Mouse (Mus musculus): ENCODE measurements around the gene Bax. TPM values are rescaled to one million over a fixed set of nuclear protein-coding genes. Genes with fewer than 3 reads are reported as not detected.

The Bax gene
- total and polyA plus RNA-seq, 3 experiments: 195 to 273 (median 233) TPM

GRCm38 (mm10) chr7:45492225-45492844 is 25.6 kb upstream of the Bax start:
- TF ChIP-seq EP300 (IDR thresholded peaks at IDR 0.05; ENCODE audit: low read length): no peak
- no peak for TF ChIP-seq USF2 (conservative IDR thresholded peaks at IDR 0.05; ENCODE audit: low read depth, low read length)
- TF ChIP-seq GABPA (IDR thresholded peaks at IDR 0.05; ENCODE audit: insufficient replicate concordance, low read depth, low read length): no peak
- TF ChIP-seq UBTF (IDR thresholded peaks at IDR 0.05; ENCODE audit: low read depth, low read length): no peak
- no peak for TF ChIP-seq TCF12 (IDR thresholded peaks at IDR 0.05; ENCODE audit: low read depth, low read length)
- TF ChIP-seq MAZ (IDR thresholded peaks at IDR 0.05; ENCODE audit: low read depth, low read length): no peak
- no peak for TF ChIP-seq ETS1 (conservative IDR thresholded peaks at IDR 0.05; ENCODE audit: low read depth, low read length)
- TF ChIP-seq MAX (IDR thresholded peaks at IDR 0.05; ENCODE audit: low read length): no peak
- no peak for TF ChIP-seq BHLHE40 (IDR thresholded peaks at IDR 0.05; ENCODE audit: low read depth, low read length)
- no peak for TF ChIP-seq NELFE (IDR thresholded peaks at IDR 0.05; ENCODE audit: low read depth, low read length)
- no peak for TF ChIP-seq POLR2A (IDR thresholded peaks at IDR 0.05; ENCODE audit: low read depth, low read length)
- no peak for TF ChIP-seq ZKSCAN1 (IDR thresholded peaks at IDR 0.05; ENCODE audit: borderline replicate concordance, low read depth, low read length)
- TF ChIP-seq CHD2 (IDR thresholded peaks at IDR 0.05; ENCODE audit: low read length): no peak
- Histone ChIP-seq H3K4me2 (ENCODE audit: insufficient read depth, low read depth, poor library complexity, severe bottlenecking) (no peak overlapping the region), H3K79me2 (replicated peaks; ENCODE audit: control insufficient read depth, extremely low read depth, insufficient read depth, poor library complexity, severe bottlenecking) (no peaks in the 10 kb centered on the region), H3K9me3 (replicated peaks; ENCODE audit: low read length) (no peaks in the 10 kb centered on the region), H3K9ac (ENCODE audit: insufficient read depth, low read depth) (no peak overlapping the region), H3K27ac (ENCODE audit: insufficient read depth, low read depth) (no peak overlapping the region), H3K27me3 (replicated peaks) (no peaks in the 10 kb centered on the region), H3K4me1 (ENCODE audit: control insufficient read depth in 1 of 2, insufficient read depth in 2 of 2) (peaks cover 6 to 30% of the 10 kb centered on the region in 2 experiments; a peak in 3 of 4 replicates), H3K36me3 (replicated peaks in 1 of 2; ENCODE audit: control insufficient read depth in 1 of 2, insufficient read depth in 1 of 2, low read length in 1 of 2) (peaks cover 36 to 55% of the 10 kb centered on the region in 2 experiments), H3K4me3 (replicated peaks in 1 of 3; ENCODE audit: low read depth in 2 of 3, low read length in 2 of 3, poor library complexity in 1 of 3) (no peak overlapping the region)
- no peak for DNase-seq (ENCODE audit: extremely low read depth)
- dilution Hi-C loops (cut with MboI; ENCODE audit: extremely low pct_ligation_motif_present, extremely low pct_unique_long_range_greater_than_20kb, low sequenced_read_pairs): no loop called here
- in situ Hi-C loops (cut with MboI; ENCODE audit: low pct_ligation_motif_present, low pct_unique_long_range_greater_than_20kb, low sequenced_read_pairs): no loop called here

- Histone ChIP-seq H3K27me3 (replicated peaks) (no peaks in the 10 kb centered on the region), H3K36me3 (replicated peaks in 1 of 2; ENCODE audit: control insufficient read depth in 1 of 2, insufficient read depth in 1 of 2, low read length in 1 of 2) (peaks cover 31 to 50% of the 10 kb centered on the region in 2 experiments), H3K27ac (ENCODE audit: insufficient read depth, low read depth) (no peak overlapping the region), H3K4me2 (ENCODE audit: insufficient read depth, low read depth, poor library complexity, severe bottlenecking) (no peak overlapping the region), H3K4me3 (replicated peaks in 1 of 3; ENCODE audit: low read depth in 2 of 3, low read length in 2 of 3, poor library complexity in 1 of 3) (no peak overlapping the region), H3K9ac (ENCODE audit: insufficient read depth, low read depth) (no peak overlapping the region), H3K9me3 (replicated peaks; ENCODE audit: low read length) (no peaks in the 10 kb centered on the region), H3K79me2 (replicated peaks; ENCODE audit: control insufficient read depth, extremely low read depth, insufficient read depth, poor library complexity, severe bottlenecking) (no peaks in the 10 kb centered on the region), H3K4me1 (ENCODE audit: control insufficient read depth in 1 of 2, insufficient read depth in 2 of 2) (peaks cover 6 to 32% of the 10 kb centered on the region in 2 experiments; a peak in 3 of 4 replicates)
- no peak for DNase-seq (ENCODE audit: extremely low read depth)
- in situ Hi-C loops (cut with MboI; ENCODE audit: low pct_ligation_motif_present, low pct_unique_long_range_greater_than_20kb, low sequenced_read_pairs) (no loop called here), dilution Hi-C loops (cut with MboI; ENCODE audit: extremely low pct_ligation_motif_present, extremely low pct_unique_long_range_greater_than_20kb, low sequenced_read_pairs) (no loop called here)
- TF ChIP-seq MXI1 (IDR thresholded peaks at IDR 0.05; ENCODE audit: low read depth, low read length) (no peak), KAT2A (IDR thresholded peaks at IDR 0.05; ENCODE audit: insufficient replicate concordance, low read length) (no peak), MAX (IDR thresholded peaks at IDR 0.05; ENCODE audit: low read length) (no peak), JUND (conservative IDR thresholded peaks at IDR 0.05; ENCODE audit: low read depth, low read length) (no peak), POLR2A (IDR thresholded peaks at IDR 0.05; ENCODE audit: low read depth, low read length) (no peak), TBP (conservative IDR thresholded peaks at IDR 0.05; ENCODE audit: low read depth, low read length) (no peak), RCOR1 (conservative IDR thresholded peaks at IDR 0.05; ENCODE audit: low read depth, low read length) (no peak)
Observed at GRCm38 (mm10) chr7:45491264-45491663, 24.6 kb upstream of the Bax start.
